Mouse (Mus musculus) CD4-positive helper T cell, adult 2 months (primary cell): ENCODE results near the gene Edem2.
"Not testable (repeated sequence)": the region's sequence is repeated elsewhere in the genome, so short reads cannot be mapped to it uniquely, and the experiment has no call there.

Experiments
- DNase-seq: peaks from one replicate; pipeline ENCODE4 v3.0.0-alpha.2; 2012; ENCODE audit warnings: low read depth, missing footprints, low spot score

Edem2 gene

GRCm38 (mm10) chr2:155735766-155736165 is 6.5 kb upstream of the Edem2 start, which contains the start of gene Gm17581:
TSS of gene Gm17581 (minus strand) at chr2:155735866.
- DNase-seq: not testable (repeated sequence)

- DNase-seq: no peak
These were observed 5.8 kb upstream of the Edem2 start for GRCm38 (mm10) chr2:155735080-155735479.

- no peak for DNase-seq
These were observed 533 bp downstream of the Edem2 start for GRCm38 (mm10) chr2:155728742-155729141.

- DNase-seq: no peak
These were observed 1.4 kb downstream of the Edem2 start for GRCm38 (mm10) chr2:155727764-155728395.

DNA sequence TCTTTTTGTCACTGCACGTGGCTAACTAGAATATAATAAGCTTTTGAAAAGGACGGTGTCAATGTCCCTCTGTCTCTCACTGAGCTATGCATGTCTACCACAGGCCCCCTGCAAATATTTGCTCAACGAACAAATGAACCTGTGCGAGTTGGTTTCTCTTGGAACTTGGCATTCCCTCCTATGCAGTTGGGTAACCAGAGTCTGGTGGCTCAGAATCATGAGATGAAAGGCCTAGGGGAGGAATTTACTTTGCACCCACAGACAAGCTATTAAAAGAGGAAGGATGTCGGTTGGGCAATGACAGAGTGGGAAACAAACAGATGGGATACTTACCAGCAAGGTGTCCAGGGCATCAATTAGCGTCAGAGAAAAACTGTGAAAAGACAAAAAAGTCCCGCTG is 3.0 kb downstream of the Edem2 start:
- no peak for DNase-seq

GRCm38 (mm10) chr2:155724526-155724925 is 4.7 kb downstream of the Edem2 start:
- no peak for DNase-seq

DNA sequence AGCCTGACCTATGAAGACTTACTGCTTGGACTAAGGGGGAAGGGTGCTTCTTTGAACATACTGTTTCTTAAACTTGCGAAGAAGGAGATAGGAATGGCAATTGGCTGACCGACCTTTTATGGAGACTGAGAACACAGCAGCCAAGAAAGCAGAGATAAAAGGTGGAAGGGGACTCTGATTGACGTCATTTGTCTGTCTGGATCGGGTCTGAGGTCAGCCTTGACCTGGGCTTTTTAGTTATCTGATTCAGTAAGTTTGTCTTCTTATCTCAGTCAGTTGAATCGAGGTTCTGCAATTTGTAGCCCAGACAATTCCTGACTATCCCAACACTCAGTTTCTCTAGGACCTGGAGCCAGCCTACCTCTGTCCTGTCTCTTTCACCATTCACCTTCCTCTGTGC is 5.2 kb downstream of the Edem2 start:
- DNase-seq: no peak

DNA sequence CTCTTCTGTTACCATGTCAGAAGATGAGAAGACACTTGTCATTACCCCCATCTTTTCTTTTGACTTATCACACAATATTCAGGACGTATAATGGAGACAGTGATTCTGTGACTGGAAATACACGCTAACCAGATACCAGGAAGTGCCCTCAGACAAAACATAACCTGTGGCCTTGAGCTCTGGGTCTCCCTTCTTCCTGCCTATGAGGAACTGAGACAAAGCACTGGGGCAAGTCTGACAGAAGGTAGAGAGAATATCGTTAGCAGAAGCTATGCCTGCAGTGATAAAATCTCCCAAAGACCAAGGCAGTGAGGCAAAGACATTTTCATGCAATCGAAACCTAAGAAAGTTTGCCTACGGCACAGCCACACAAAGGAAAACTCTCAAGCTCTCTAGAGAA is 8.7 kb downstream of the Edem2 start:
- DNase-seq: peak; percentile 26

- DNase-seq: no peak
These were observed 11.9 kb downstream of the Edem2 start for GRCm38 (mm10) chr2:155717082-155717990.

- DNase-seq: no peak
These were observed 18.7 kb downstream of the Edem2 start for GRCm38 (mm10) chr2:155710557-155710956.

DNA sequence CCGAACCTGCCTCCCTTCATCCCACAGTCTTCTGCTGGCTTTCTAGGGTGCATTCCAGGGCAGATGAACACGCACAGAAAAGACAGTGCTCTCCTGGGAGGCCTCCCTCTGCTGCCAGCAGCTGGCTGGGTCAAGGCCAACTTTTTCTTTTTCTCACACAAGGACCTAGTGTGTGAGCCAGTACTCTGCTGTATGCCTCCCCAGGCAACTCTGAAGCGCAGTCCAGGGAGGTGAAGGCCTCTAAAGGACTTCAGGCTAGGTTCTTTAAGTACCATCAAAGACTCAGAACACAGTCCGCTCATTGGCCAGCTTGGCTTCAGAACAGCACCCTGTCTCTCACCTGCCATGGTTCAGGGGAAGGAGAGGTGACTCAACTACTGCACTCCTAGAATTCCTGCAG is 22.0 kb downstream of the Edem2 start:
- DNase-seq: no peak

- no peak for DNase-seq
These were observed 25.6 kb downstream of the Edem2 start for GRCm38 (mm10) chr2:155703630-155704029.

GRCm38 (mm10) chr2:155701399-155701919 is 27.8 kb downstream of the Edem2 start:
- no peak for DNase-seq

DNA sequence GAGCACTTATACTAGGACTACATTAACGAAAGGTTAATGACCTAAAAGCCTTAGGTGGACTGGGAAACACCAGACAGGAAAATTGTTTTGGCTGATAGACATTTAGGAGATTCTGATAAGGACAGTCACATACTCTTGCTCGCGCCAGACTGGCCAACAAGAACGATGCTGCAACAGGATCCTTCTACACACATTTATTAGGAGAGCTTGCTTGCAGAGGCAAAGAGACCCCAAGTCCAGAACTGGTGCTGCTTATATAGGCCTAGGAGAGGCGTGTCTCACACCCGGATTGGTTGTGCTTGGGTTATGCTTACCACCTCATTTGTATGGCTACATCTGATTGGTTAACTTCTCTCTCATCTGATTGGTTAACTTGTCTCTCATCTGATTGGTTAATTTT is 30.8 kb downstream of the Edem2 start:
- DNase-seq: not testable (repeated sequence)

GRCm38 (mm10) chr2:155696851-155697250 is 32.4 kb downstream of the Edem2 start:
- DNase-seq: peak; percentile 36

- peak; percentile 83 for DNase-seq
These were observed 33.1 kb downstream of the Edem2 start for GRCm38 (mm10) chr2:155696091-155696558.

DNA sequence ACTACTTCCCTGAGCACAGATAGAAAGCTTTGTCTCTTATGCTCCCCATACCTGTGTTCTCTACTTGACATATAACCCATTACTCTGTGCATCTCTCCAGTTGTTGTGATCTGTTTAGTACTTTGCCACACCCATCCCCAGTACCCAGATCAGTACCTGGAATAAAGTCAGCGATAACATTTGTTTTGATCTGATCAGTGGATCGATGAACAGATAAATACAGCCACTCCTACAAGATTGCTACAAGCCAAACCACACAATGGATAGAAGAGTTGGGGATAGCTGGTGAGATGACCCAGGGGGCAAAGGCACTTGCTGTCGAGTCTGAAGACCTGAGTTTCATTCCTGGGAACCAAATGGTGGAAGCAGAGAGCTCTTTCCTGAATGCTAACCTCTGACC is 34.0 kb downstream of the Edem2 start:
- no peak for DNase-seq

DNA sequence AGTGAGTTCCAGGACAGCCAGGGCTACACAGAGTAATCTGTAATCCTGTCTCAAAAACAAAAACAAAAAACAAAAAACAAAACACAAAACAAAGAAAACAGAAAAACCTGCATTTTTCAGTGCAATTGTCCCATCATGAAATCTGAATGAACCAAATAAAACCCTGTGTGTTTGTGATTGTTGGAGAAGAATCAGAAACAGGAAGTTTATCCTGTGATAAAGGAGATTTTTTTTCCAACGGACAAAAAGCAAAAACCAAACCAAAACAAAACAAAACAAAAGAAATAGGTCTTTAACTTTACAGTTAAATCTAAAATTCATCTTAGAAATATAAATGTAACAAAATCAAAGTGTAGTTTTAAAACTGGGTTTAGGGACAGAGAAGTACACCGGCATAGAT is 34.7 kb downstream of the Edem2 start:
- DNase-seq: no peak

- DNase-seq: no peak
These were observed 36.1 kb downstream of the Edem2 start for GRCm38 (mm10) chr2:155693136-155693535.

DNA sequence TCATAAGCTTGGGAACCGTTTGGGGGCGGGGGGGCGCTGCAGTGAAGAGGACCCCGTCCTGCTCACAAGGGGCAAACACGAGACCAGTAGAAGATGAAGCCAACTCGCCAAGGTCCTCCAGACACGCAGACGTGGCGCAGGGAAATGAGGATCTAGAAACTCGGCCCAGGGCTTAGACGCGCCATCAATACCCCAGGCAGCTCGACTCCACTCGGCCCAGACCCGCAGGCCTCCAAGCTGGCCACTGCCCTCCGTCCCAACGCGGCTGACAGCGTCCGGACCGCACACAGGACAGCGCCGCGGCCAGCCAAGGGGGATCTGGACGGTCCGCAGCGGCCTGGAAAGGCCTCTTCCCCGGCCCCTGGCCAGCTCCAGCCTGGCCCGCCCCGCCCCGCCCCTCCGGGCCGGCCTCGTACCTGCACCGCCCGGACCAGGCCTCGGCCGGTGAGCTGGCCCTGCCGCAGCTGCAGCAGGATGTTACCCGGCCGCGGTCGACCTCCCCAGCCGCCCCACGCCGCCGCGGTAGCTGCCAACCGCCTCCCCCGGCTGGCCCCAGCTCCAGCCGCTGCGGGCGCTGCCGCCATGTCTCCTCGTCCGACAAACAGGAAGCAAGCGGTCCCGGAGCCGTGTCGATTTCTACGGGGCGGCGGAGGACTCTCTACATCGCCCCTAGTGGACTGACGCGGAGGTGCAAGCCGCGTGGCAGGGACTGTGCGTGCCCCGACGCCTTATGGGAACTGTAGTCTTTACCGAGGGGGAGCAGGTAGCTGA is 37.4 kb downstream of the Edem2 start, which contains the start of gene Trpc4ap:
Gene Trpc4ap (minus strand): TSS at position 662 of the 771 bp plus-strand sequence.
- DNase-seq: peak; percentile 95

DNA sequence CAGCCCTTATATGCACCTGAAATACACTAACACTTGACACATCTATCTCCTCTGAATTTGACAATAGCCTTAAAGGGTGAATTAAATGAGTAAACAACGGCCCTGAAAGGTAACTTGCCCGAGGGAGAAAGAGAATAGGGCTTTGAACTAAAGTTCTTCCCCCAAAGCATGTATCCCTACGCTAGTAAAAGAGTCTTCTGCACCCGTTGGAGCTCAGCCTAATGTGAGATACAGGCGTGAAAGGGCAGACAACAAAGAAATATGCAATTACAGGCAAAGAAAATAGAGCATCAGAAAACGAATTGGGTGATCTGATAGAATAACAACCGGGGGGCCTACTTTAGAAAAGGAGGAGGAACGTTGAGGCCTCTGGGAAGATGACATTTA is 37.9 kb downstream of the Edem2 start:
- DNase-seq: no peak

GRCm38 (mm10) chr2:155689211-155689610 is 40.1 kb downstream of the Edem2 start:
- no peak for DNase-seq
